Mouse (Mus musculus) kidney, postnatal 0 days (tissue): ENCODE results near the gene Zfp819. TPM values are rescaled to one million over a fixed set of nuclear protein-coding genes. Genes with fewer than 3 reads are reported as not detected.
"Not testable (repeated sequence)": the region's sequence is repeated elsewhere in the genome, so short reads cannot be mapped to it uniquely, and the experiment has no call there.

ENCODE experiments used
- ATAC-seq: fragments of 200-750 bp; cut with Nextera tagmentation; replicated peaks from 2 replicates; pipeline ENCODE4 v1.8.0; 2017; ENCODE audit warnings: low read depth, moderate number of reproducible peaks, moderate TSS enrichment, moderate library complexity; ENCODE audit not compliant: low FRiP score
- DNase-seq: peaks from one replicate; pipeline ENCODE4 v3.0.0-alpha.2; 2016; ENCODE audit warnings: low spot score
- H3K27ac ChIP-seq: fragments of 300-500 bp; sonication (generic); 2 replicates; pipeline ENCODE4 v1.5.1; 2014; ENCODE audit warnings: mild to moderate bottlenecking
- H3K27me3 ChIP-seq: fragments of 300-500 bp; sonication (generic); 2 replicates; pipeline ENCODE4 v1.6.1; 2014; ENCODE audit warnings: low read length, mixed read lengths; ENCODE audit not compliant: insufficient read depth
- H3K36me3 ChIP-seq: fragments of 300-500 bp; sonication (generic); 2 replicates; pipeline ENCODE4 v1.6.1; 2014; ENCODE audit warnings: low read length, mixed read lengths; ENCODE audit not compliant: insufficient read depth
- H3K4me1 ChIP-seq: fragments of 300-500 bp; sonication (generic); replicated peaks from 2 replicates; pipeline ENCODE4 v1.6.1; 2014; ENCODE audit warnings: antibody characterized with exemption, low read length, mixed read lengths; ENCODE audit not compliant: insufficient read depth
- H3K4me2 ChIP-seq: fragments of 300-500 bp; sonication (generic); 2 replicates; pipeline ENCODE4 v1.6.1; 2014; ENCODE audit warnings: mild to moderate bottlenecking, low read length, moderate library complexity, mixed read lengths
- H3K4me3 ChIP-seq: fragments of 300-500 bp; sonication (generic); replicated peaks from 2 replicates; pipeline ENCODE4 v1.5.1; 2014; ENCODE audit warnings: low read depth, low read length
- H3K9ac ChIP-seq: fragments of 300-500 bp; sonication (generic); 2 replicates; pipeline ENCODE4 v1.6.1; 2014; ENCODE audit warnings: low read depth, low read length
- H3K9me3 ChIP-seq: fragments of 300-500 bp; sonication (generic); replicated peaks from 2 replicates; pipeline ENCODE4 v1.6.1; 2016; ENCODE audit warnings: low read length, inconsistent platforms, mixed read lengths
- CTCF ChIP-seq: IDR thresholded peaks from 2 replicates; pipeline ENCODE4 v1.5.1; 2016; ENCODE audit warnings: antibody characterized with exemption, low read depth, mild to moderate bottlenecking, moderate library complexity
- WGBS: fragments of 180-500 bp; shearing (Covaris S2); extraction: QIAGEN DNeasy Blood & Tissue Kit; methylation state at CpG from one replicate; pipeline ENCODE4 v1.1.7; 2014; 5-methylcytosine and 5-hydroxymethylcytosine counted together
- polyA plus RNA-seq: library from polyadenylated mRNA; unstranded; fragments of >200 nt; fragmentation: Nextera tagmentation; extraction: Ambion mirVana; gene quantifications from 2 replicates; pipeline ENCODE4 v1.2.1, GENCODE M21; 2015

The Zfp819 gene
- polyA plus RNA-seq, 1 experiment from 2014 or later: 0.08 TPM

- DNase-seq (no peak), ATAC-seq (no peak)
- no peaks in the 10 kb centered on the region for H3K4me1 ChIP-seq
- no peak for TF ChIP-seq CTCF
- no peaks in the 10 kb centered on the region for H3K27me3 ChIP-seq
- no peak overlapping the region for H3K4me3 ChIP-seq
- no peaks in the 10 kb centered on the region for H3K9me3 ChIP-seq
- no peak overlapping the region for H3K9ac ChIP-seq
- H3K36me3 ChIP-seq: no peaks in the 10 kb centered on the region
- no peak overlapping the region for H3K4me2 ChIP-seq
- no peak overlapping the region for H3K27ac ChIP-seq
- 32% methylated on average over 6 of the region's 6 CpGs for WGBS
Observed at GRCm38 (mm10) chr7:43656232-43656631, 49.3 kb downstream of the Zfp819 start.

GRCm38 (mm10) chr7:43660002-43660401, 53.0 kb downstream of the Zfp819 start, which contains the start of gene Siglece:
Siglece (minus strand) TSS chr7:43660161.
- Histone ChIP-seq H3K9ac (no peak within 1 kb of the TSS), H3K27me3 (no peaks in the 10 kb centered on the region), H3K9me3 (no peaks in the 10 kb centered on the region), H3K27ac (no peak within 1 kb of the TSS), H3K36me3 (no peaks in the 10 kb centered on the region), H3K4me1 (no peaks in the 10 kb centered on the region), H3K4me2 (no peak within 1 kb of the TSS), H3K4me3 (no peak within 1 kb of the TSS)
- ATAC-seq: no peak
- TF ChIP-seq CTCF: no peak
- DNase-seq: no peak
- 85% methylated on average over 1 of the region's 1 CpGs for WGBS

GRCm38 (mm10) chr7:43662804-43663203, 55.8 kb downstream of the Zfp819 start:
- no peak for ATAC-seq
- 85% methylated on average over 1 of the region's 1 CpGs for WGBS
- Histone ChIP-seq H3K4me2 (no peak overlapping the region), H3K9me3 (no peaks in the 10 kb centered on the region), H3K4me1 (no peaks in the 10 kb centered on the region), H3K4me3 (no peak overlapping the region), H3K27me3 (no peaks in the 10 kb centered on the region), H3K9ac (no peak overlapping the region), H3K27ac (no peak overlapping the region), H3K36me3 (no peaks in the 10 kb centered on the region)
- DNase-seq: no peak
- TF ChIP-seq CTCF: no peak

DNA sequence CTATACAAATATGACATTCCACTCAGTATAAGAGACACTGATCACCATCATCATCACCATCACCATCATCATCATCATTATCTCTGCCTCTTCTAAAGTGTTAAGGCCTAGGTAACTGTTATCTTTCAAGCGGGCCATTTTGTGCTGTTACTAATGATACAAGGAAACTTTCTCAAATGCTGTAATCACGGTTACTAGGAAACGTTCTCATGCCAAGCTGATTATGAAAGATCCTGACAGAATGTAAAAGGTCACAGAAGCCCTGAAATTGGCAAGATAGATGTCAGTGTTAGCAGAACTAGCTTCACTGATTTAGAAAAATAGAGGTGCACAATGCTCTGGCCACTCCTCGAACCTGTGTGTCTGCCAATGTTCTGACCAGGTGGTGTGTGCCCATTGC, 60.3 kb downstream of the Zfp819 start:
- not testable (repeated sequence) for H3K27ac ChIP-seq, H3K9ac ChIP-seq, H3K4me3 ChIP-seq, H3K4me2 ChIP-seq, H3K36me3 ChIP-seq, ATAC-seq, H3K9me3 ChIP-seq, H3K27me3 ChIP-seq, DNase-seq, H3K4me1 ChIP-seq
- 91% methylated on average over 4 of the region's 4 CpGs for WGBS

Other genes with a start within 250 kb of the Zfp819 start
- 2.1 and 2.3 TPM in 2 replicates for gene Siglecg, start 199.0 kb upstream of the Zfp819 start, polyA plus RNA-seq
- gene Lim2, start 179.5 kb upstream of the Zfp819 start, polyA plus RNA-seq: not detected in 2 replicates
- 0.20 and 0.49 TPM in 2 replicates for gene Nkg7, start 170.1 kb upstream of the Zfp819 start, polyA plus RNA-seq
- 0.18 TPM in 1 of 2 replicates, not detected in the other for gene Cldnd2, start 166.4 kb upstream of the Zfp819 start, polyA plus RNA-seq
- gene Etfb, start 163.1 kb upstream of the Zfp819 start, polyA plus RNA-seq: 575 and 604 TPM in 2 replicates
- gene Gm45233, start 163.0 kb upstream of the Zfp819 start, polyA plus RNA-seq: 0.24 and 0.29 TPM in 2 replicates
- gene Vsig10l, start 144.0 kb upstream of the Zfp819 start, polyA plus RNA-seq: 4.7 and 6.7 TPM in 2 replicates
- gene Iglon5, start 117.1 kb upstream of the Zfp819 start, polyA plus RNA-seq: 0.25 and 0.29 TPM in 2 replicates
- gene 4931406B18Rik, start 101.2 kb upstream of the Zfp819 start, polyA plus RNA-seq: not detected in 2 replicates
- 0.75 and 1.2 TPM in 2 replicates for gene Cd33, start 62.7 kb upstream of the Zfp819 start, polyA plus RNA-seq
- gene Zfp658, start 44.9 kb upstream of the Zfp819 start, polyA plus RNA-seq: 1.8 and 2.1 TPM in 2 replicates
- gene Zfp719, start 27.6 kb upstream of the Zfp819 start, polyA plus RNA-seq: 7.8 and 9.3 TPM in 2 replicates
- not detected in 2 replicates for gene Ceacam18, start 27.5 kb downstream of the Zfp819 start, polyA plus RNA-seq
- gene Siglece, start 53.0 kb downstream of the Zfp819 start, polyA plus RNA-seq: 0.59 and 0.68 TPM in 2 replicates
- 12.5 and 13.5 TPM in 2 replicates for gene Ctu1, start 64.8 kb downstream of the Zfp819 start, polyA plus RNA-seq
- gene Klk14, start 83.2 kb downstream of the Zfp819 start, polyA plus RNA-seq: not detected in 2 replicates
- 0.14 and 0.17 TPM in 2 replicates for gene Klk13, start 105.4 kb downstream of the Zfp819 start, polyA plus RNA-seq
- gene Klk12, start 161.7 kb downstream of the Zfp819 start, polyA plus RNA-seq: not detected in 2 replicates
- 0.18 TPM in 1 of 2 replicates, not detected in the other for gene Klk11, start 167.4 kb downstream of the Zfp819 start, polyA plus RNA-seq
- 0.46 and 0.51 TPM in 2 replicates for gene Klk10, start 173.9 kb downstream of the Zfp819 start, polyA plus RNA-seq
- gene Klk9, start 184.7 kb downstream of the Zfp819 start, polyA plus RNA-seq: 0.08 and 0.18 TPM in 2 replicates
- 23.1 and 26.8 TPM in 2 replicates for gene Klk8, start 190.4 kb downstream of the Zfp819 start, polyA plus RNA-seq
- 0.14 TPM in 1 of 2 replicates, not detected in the other for gene Klk7, start 204.1 kb downstream of the Zfp819 start, polyA plus RNA-seq
- not detected in 2 replicates for gene Klk6, start 217.3 kb downstream of the Zfp819 start, polyA plus RNA-seq
- not detected in 2 replicates for gene Klk5, start 234.8 kb downstream of the Zfp819 start, polyA plus RNA-seq